Mouse (Mus musculus): ENCODE measurements at regions not wholly inside any gene's neighbourhood (a gene's known extent, or its start where the extent isn't known, plus 50 kb on each side); places are given as distances from the start of the nearest gene placed in this dataset.

- no peak for DNase-seq (ENCODE audit: low spot score)
Observed at GRCm38 (mm10) chr17:7680658-7681057, 146.4 kb downstream of the Fndc1 start.

DNA sequence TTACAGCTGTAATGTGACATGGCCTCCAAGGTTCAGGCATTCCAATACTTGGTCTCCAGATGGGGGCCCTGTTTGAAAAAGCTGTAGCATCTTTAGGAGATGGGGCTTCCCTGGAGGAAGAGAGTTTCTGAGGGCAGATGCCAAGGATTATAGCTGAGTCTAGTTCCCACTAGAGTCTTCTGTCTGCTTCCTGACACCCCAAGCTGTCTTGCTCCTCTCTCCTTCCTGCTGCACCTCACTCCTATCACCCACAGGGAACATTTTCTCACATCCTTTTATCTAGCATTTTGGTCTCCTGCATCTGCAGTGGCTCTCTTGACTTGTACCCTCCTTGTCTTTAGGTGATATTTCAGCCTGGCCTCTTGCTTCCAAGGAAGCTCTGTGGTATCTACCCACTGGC, 147.3 kb downstream of the Fndc1 start:
- no peak for DNase-seq (ENCODE audit: low spot score)

DNA sequence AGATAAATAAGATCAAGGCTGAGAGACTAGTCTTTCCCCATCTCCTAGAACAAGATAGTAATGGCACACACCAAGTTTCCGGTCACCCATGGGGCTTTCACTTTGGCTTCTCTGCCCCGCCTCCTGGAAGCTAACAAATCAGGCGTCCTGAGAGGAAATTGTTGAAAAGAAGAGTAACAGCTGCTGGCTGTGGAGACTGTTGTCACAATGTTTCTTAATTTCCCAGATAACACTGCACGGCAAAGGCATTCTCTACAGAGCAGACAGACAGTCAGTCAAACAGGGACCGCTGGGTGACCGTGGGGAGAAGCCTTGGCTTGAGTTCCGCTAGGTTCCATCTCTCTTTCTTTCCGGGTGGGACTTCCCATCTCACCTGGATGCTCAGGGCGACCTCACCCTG, 148.2 kb downstream of the Fndc1 start:
- DNase-seq (ENCODE audit: low spot score): no peak

- DNase-seq (ENCODE audit: low spot score): no peak
Observed at GRCm38 (mm10) chr17:7677796-7678195, 149.3 kb downstream of the Fndc1 start.

- no peak for DNase-seq (ENCODE audit: low spot score)
Observed at GRCm38 (mm10) chr17:7677301-7677700, 149.8 kb downstream of the Fndc1 start.

DNA sequence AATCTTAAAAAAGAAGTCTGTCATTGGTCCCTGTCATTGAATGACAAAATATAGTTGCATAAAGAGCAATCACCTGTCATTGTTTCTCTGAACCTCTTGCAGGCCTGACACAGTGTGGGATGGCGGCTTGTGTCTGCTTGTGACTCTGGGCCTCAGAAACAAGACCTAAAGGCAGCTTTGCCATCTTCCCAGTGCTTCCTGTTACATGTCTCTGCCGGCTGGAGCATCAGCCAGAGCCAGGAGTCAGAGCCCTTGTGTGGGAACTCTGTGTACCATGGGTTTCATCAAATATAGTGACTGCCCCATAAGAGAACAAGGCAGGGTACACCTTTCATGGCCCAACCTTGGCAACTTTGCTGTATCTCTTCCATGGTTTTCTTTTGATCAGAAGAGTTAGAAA, 150.3 kb downstream of the Fndc1 start:
- no peak for DNase-seq (ENCODE audit: low spot score)

- DNase-seq (ENCODE audit: low spot score): no peak
Observed at GRCm38 (mm10) chr17:7674511-7674910, 152.6 kb downstream of the Fndc1 start.

DNA sequence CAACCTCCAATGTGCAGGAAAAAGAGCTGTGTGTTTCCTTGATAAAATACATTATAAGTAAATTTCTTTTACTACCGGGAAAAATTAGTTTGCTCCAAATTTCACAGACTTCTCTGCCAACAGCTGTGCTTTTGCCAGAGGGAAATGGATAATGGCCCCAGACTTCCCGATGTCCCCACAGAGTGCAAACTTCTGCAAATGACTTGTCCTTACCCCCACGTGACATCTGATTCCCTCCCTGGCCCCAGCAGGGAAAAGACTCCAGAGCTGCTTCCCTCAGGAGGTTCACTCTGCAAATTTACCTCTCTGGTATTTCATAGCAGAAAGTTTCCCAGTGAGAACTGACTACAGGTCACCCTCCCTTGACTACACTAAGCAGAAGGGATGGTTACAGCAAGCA, 159.3 kb downstream of the Fndc1 start:
- DNase-seq (ENCODE audit: low spot score): no peak

- no peak for DNase-seq (ENCODE audit: low spot score)
Observed at GRCm38 (mm10) chr17:7666781-7667398, 160.2 kb downstream of the Fndc1 start.

DNA sequence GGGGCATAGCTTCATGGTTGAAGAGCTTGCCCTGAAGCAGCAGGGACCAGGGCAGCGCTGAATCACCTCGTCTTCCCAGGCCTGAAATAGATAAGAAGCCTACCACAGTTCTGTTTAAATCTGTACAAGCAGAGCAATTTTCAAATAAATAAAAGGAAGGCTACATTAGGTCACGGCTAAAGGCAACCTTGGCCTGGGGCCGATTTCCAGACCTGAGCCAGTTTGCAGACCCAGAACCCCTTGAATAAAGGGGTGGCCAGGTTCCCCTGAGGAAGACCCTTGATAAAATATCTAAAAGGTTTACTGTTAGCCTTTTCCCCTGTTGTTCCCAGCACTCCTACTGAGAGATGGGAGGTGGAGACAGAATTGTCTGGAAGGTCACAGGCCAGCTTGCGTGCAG, 160.9 kb downstream of the Fndc1 start:
- DNase-seq (ENCODE audit: low spot score): no peak

- no peak for DNase-seq (ENCODE audit: low spot score)
Observed at GRCm38 (mm10) chr17:7665686-7666085, 161.4 kb downstream of the Fndc1 start.

GRCm38 (mm10) chr17:7663896-7664880, 162.9 kb downstream of the Fndc1 start:
- DNase-seq (ENCODE audit: low spot score): no peak

- DNase-seq (ENCODE audit: low spot score): no peak
Observed at GRCm38 (mm10) chr17:7656503-7656902, 170.6 kb downstream of the Fndc1 start.

- DNase-seq (ENCODE audit: low spot score): no peak
Observed at GRCm38 (mm10) chr17:7655966-7656365, 171.1 kb downstream of the Fndc1 start.

DNA sequence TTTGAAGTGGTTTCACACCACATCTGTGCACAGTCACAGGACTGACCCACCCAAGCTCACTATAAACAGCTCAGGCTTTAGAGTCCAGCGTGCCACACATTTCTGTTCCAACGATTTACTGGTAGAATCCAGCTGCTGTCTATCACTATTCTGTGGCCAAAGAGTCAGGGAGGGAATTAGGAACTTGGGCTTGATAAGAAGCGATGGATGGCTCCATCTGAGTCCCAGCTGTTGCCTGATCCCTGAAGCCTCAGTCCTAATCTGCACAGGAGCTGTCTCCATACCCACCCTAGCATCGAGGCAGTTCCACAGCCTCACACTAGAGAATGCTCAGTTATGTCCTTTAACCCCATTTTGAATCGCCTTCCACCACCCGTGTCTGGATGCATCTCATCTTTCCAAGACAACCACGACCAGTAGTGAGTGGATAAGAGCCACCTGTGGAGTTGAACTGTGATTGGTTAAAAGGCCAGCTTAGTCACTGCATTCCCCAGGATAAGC, 173.0 kb downstream of the Fndc1 start:
- no peak for DNase-seq (ENCODE audit: low spot score)

- DNase-seq (ENCODE audit: low spot score): peak; percentile 14
Observed at GRCm38 (mm10) chr17:7652037-7652436, 175.1 kb downstream of the Fndc1 start.

- DNase-seq (ENCODE audit: low spot score): no peak
Observed at GRCm38 (mm10) chr17:7650417-7650816, 176.7 kb downstream of the Fndc1 start.

DNA sequence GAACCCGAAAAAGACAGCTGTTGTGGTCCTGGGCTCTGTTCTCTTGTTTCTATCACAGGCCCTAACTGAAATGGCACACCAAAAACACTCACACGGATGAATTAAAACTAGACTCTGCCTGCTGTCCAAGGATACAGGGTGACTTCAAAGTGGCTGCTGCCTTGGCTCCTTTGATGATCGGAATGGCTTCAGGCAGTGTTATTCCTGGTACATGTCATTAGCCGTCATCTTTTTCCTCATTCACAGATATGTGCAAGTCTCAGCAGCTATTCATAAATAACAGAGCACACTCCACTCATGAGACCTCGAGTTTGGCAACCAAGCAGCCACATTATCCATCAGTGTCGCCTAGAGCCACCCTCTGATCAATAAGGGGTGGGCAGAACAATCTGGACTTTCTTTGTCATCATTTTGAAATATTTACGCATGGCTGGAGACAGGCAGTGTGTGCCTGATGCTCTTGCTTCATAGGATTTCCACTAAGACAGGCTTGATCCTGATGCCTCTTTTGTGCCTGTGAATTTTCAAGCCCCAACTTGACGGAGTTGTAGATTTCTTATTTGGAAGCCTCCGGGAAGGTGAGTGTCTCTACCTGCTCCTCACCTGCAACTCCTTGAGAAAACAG, 182.1 kb downstream of the Fndc1 start:
- DNase-seq (ENCODE audit: low spot score): no peak

DNA sequence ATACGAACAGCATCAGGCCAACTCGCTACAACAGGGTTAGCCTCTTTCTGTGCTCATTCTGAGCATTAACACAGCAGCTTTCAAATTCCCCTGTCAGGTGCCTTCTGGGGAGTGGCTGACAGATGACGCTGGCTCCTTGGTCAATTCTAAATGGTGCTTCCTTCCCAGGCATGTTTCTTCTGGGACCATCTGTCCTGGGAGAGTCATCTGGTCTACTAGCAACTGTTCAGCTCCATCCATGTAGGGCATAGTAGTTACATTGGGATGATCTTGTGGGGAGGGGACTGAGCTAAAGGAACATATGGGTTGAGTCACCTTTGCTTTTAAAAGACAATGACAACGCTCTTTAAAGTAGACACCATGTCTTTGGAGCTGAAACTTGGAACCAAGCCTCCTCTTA, 183.5 kb downstream of the Fndc1 start:
- DNase-seq (ENCODE audit: low spot score): no peak

DNA sequence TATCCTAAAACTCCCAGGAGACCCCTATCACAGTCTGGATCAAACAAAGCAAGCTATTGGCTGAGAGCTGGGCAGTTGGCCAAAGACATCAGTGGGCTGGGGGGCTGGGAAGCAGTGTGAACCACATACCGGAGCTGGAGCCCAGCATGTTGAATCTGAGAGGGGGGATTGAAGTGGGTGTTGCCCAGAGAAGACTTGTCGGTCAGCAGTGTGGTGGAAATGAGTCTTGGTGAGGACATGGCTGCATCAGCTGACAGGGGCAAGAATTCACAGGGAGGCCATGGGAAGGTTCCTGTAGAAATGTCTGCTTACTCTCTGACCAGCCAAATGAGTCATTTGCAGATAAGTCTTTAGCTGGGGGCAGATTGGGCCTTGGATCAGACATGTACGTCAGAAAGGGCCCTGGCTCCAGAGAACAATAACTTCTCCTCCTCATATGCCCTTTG, 184.6 kb downstream of the Fndc1 start:
- DNase-seq (ENCODE audit: low spot score): no peak

GRCm38 (mm10) chr17:7634291-7634664, 192.8 kb downstream of the Fndc1 start:
- no peak for DNase-seq (ENCODE audit: low spot score)

DNA sequence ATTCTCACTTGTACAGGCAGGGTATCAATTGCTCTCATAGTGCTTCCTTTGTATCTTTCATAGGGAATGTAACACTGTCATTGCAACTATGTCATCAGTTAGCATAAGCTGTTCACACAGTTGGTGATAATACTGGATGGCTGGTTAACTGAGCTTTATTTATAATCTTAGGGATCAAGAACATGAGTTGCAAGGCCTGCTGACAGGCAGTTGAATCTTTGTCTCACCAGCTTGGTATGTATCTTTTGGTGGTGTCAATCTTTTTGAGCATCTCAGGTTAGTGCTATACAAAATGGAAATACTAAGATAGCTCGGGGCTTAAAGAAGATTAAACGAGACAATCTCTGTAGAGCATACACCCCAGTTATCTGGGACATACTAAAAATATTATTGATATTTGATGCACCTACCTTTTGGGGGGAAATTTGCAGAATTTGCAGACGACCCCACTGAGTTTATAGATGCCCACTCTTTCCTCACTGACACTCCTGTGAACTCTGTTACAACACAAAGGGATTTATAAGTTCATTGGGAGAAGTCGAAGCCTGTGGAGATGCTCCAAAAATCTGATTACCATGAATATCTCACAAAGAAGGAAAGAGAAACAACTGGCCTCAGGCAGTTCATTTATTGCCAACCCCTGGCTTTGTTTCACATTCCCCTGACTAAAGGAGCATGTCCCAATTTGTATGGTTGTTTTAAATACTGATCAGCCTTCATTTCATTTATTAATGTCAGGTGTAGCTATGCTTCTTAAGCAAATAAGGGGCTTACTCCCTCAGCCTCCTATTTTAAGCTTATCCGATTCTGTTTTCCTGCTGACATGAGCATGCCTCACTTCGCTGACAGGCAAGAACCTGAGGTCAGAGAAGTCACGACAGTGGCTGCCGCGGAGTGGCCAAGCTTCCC, 193.5 kb downstream of the Fndc1 start:
- no peak for DNase-seq (ENCODE audit: low spot score)
